Mouse (Mus musculus): ENCODE measurements around the gene Bsph1. TPM values are rescaled to one million over a fixed set of nuclear protein-coding genes. Genes with fewer than 3 reads are reported as not detected.
"Not testable (repeated sequence)": the region's sequence is repeated elsewhere in the genome, so short reads cannot be mapped to it uniquely, and the experiment has no call there.

Gene Bsph1
- not detected in 2 replicates for polyA plus RNA-seq (2014; fragmentation: Nextera tagmentation; extraction: Ambion mirVana)

GRCm38 (mm10) chr7:13450541-13450940 lies at the start of gene Bsph1:
TSS of gene Bsph1 (plus strand) at chr7:13450841.
- not testable (repeated sequence) for H3K9ac ChIP-seq (replicated peaks; ENCODE audit: low read depth, low read length)
- WGBS = 67% methylated on average over 1 of the region's 1 CpGs

GRCm38 (mm10) chr7:13511539-13511938 lies 60.9 kb downstream of the Bsph1 start:
- H3K27ac ChIP-seq (ENCODE audit: low read length) = no peak overlapping the region
- WGBS = 76% methylated on average over 1 of the region's 1 CpGs

More at GRCm38 (mm10) chr7:13450541-13450940, at the start of gene Bsph1:
- not testable (repeated sequence) for H3K27ac ChIP-seq (ENCODE audit: low read length); H3K27me3 ChIP-seq (ENCODE audit: control insufficient read depth, insufficient read depth, low read length); ATAC-seq (ENCODE audit: insufficient number of reproducible peaks, insufficient read depth, low FRiP score, low read depth); H3K4me3 ChIP-seq (ENCODE audit: low read depth, low read length); H3K4me2 ChIP-seq (replicated peaks; ENCODE audit: low read depth, low read length); H3K9me3 ChIP-seq (ENCODE audit: control insufficient read depth, low read depth, low read length); H3K36me3 ChIP-seq (ENCODE audit: control insufficient read depth, insufficient read depth, low read length); H3K4me1 ChIP-seq (ENCODE audit: control insufficient read depth, insufficient read depth, low read length)

More at GRCm38 (mm10) chr7:13511539-13511938, 60.9 kb downstream of the Bsph1 start:
- no peak for ATAC-seq (ENCODE audit: insufficient number of reproducible peaks, insufficient read depth, low FRiP score, low read depth)
- H3K27me3 ChIP-seq (ENCODE audit: control insufficient read depth, insufficient read depth, low read length) = no peaks in the 10 kb centered on the region
- H3K4me2 ChIP-seq (replicated peaks; ENCODE audit: low read depth, low read length) = no peak overlapping the region
- H3K4me1 ChIP-seq (ENCODE audit: control insufficient read depth, insufficient read depth, low read length) = no peaks in the 10 kb centered on the region
- no peaks in the 10 kb centered on the region for H3K9me3 ChIP-seq (ENCODE audit: control insufficient read depth, low read depth, low read length)
- no peaks in the 10 kb centered on the region for H3K36me3 ChIP-seq (ENCODE audit: control insufficient read depth, insufficient read depth, low read length)
- no peak overlapping the region for H3K4me3 ChIP-seq (ENCODE audit: low read depth, low read length)
- no peak overlapping the region for H3K9ac ChIP-seq (replicated peaks; ENCODE audit: low read depth, low read length)

Other genes with a start within 250 kb of the Bsph1 start
- gene Vmn1r89, start 237.8 kb upstream of the Bsph1 start, polyA plus RNA-seq (2014; fragmentation: Nextera tagmentation; extraction: Ambion mirVana) = not detected in 2 replicates
- gene Lig1, start 173.6 kb upstream of the Bsph1 start, polyA plus RNA-seq (2014; fragmentation: Nextera tagmentation; extraction: Ambion mirVana) = 117 and 124 TPM in 2 replicates
- gene Zswim9, start 172.1 kb upstream of the Bsph1 start, polyA plus RNA-seq (2014; fragmentation: Nextera tagmentation; extraction: Ambion mirVana) = 5.7 and 11.6 TPM in 2 replicates
- gene Pla2g4c, start 126.2 kb upstream of the Bsph1 start, polyA plus RNA-seq (2014; fragmentation: Nextera tagmentation; extraction: Ambion mirVana) = 1.1 and 1.3 TPM in 2 replicates
- gene Cabp5, start 52.7 kb upstream of the Bsph1 start, polyA plus RNA-seq (2014; fragmentation: Nextera tagmentation; extraction: Ambion mirVana) = 0.17 TPM in 1 of 2 replicates, not detected in the other
- gene Bsph2, start 120.2 kb downstream of the Bsph1 start, polyA plus RNA-seq (2014; fragmentation: Nextera tagmentation; extraction: Ambion mirVana) = not detected in 2 replicates
- gene Sult2a5, start 173.1 kb downstream of the Bsph1 start, polyA plus RNA-seq (2014; fragmentation: Nextera tagmentation; extraction: Ambion mirVana) = not detected in 2 replicates

All from stomach, embryonic 14.5 days (tissue).